Mouse (Mus musculus) MEL (cell line): Measurements from ENCODE around the gene Iqch. TPM values are rescaled to one million over a fixed set of nuclear protein-coding genes. Genes with fewer than 3 reads are reported as not detected.

Experiments used
- DNase-seq: peaks from one replicate; pipeline ENCODE4 v3.0.0; 2011; ENCODE audit warnings: low read depth, low spot score
- H3K27ac ChIP-seq: 2 replicates; pipeline ENCODE4 v1.5.1; 2012; ENCODE audit warnings: low read depth, mild to moderate bottlenecking, control low read depth, low read length, moderate library complexity; ENCODE audit not compliant: control insufficient read depth
- H3K27me3 ChIP-seq, 2 experiments: fragments of 150-350 bp in 1 of 2; sonication (generic) in 1 of 2; 2 replicates each; pipeline ENCODE4 v1.6.1; 2012; ENCODE audit warnings: low read length in 2 of 2, mild to moderate bottlenecking in 2 of 2, improper control_type of control experiment in 1 of 2, moderate library complexity in 1 of 2; ENCODE audit not compliant: insufficient read depth in 2 of 2, control insufficient read depth in 1 of 2
- H3K36me3 ChIP-seq, 2 experiments: 2 replicates each; pipeline ENCODE4 v1.6.1; 2012 to 2014; ENCODE audit warnings: low read length in 2 of 2, improper control_type of control experiment in 1 of 2, inconsistent platforms in 1 of 2, mild to moderate bottlenecking in 1 of 2; ENCODE audit not compliant: insufficient read depth in 2 of 2, control insufficient read depth in 1 of 2
- H3K4me1 ChIP-seq, 2 experiments: fragments of 150-350 bp in 1 of 2; sonication (generic) in 1 of 2; 2 replicates each; pipeline ENCODE4 v1.6.1; 2012; ENCODE audit warnings: low read length in 2 of 2, improper control_type of control experiment in 1 of 2, mild to moderate bottlenecking in 1 of 2; ENCODE audit not compliant: insufficient read depth in 2 of 2, control insufficient read depth in 1 of 2
- H3K4me3 ChIP-seq, 2 experiments: fragments of 150-350 bp in 1 of 2; sonication (generic) in 1 of 2; 2 replicates each; pipeline ENCODE4 v1.5.1; 2012; ENCODE audit warnings: low read depth in 2 of 2, low read length in 2 of 2, mild to moderate bottlenecking in 2 of 2, moderate library complexity in 2 of 2, control low read depth in 1 of 2, improper control_type of control experiment in 1 of 2; ENCODE audit not compliant: control insufficient read depth in 1 of 2, insufficient read depth in 1 of 2
- H3K79me2 ChIP-seq: 2 replicates; pipeline ENCODE4 v1.6.1; 2012; ENCODE audit warnings: mild to moderate bottlenecking, low read length, moderate library complexity; ENCODE audit not compliant: control insufficient read depth, poor library complexity, insufficient read depth
- H3K9ac ChIP-seq: 2 replicates; pipeline ENCODE4 v1.6.1; 2012; ENCODE audit warnings: low read depth, mild to moderate bottlenecking, control low read depth, low read length, moderate library complexity; ENCODE audit not compliant: control insufficient read depth, poor library complexity, severe bottlenecking
- H3K9me3 ChIP-seq: fragments of 150-350 bp; sonication (generic); replicated peaks from 2 replicates; pipeline ENCODE4 v1.6.1; 2012; ENCODE audit warnings: mild to moderate bottlenecking, low read length, improper control_type of control experiment, moderate library complexity; ENCODE audit not compliant: insufficient read depth
- CHD1 ChIP-seq: IDR thresholded peaks from 2 replicates; pipeline ENCODE4 v1.6.1; 2012; ENCODE audit warnings: low read depth, mild to moderate bottlenecking, inconsistent platforms, low read length, improper control_type of control experiment
- CTCF ChIP-seq, 3 experiments: IDR thresholded peaks in 2 of 3; conservative IDR thresholded peaks in 1 of 3; 2 replicates each; pipeline ENCODE4 v1.5.1; 2011 to 2012; ENCODE audit warnings: low read length in 3 of 3, low read depth in 2 of 3, mild to moderate bottlenecking in 2 of 3, improper control_type of control experiment in 1 of 3, inconsistent platforms in 1 of 3, mixed read lengths in 1 of 3, moderate library complexity in 1 of 3; ENCODE audit not compliant: control insufficient read depth in 1 of 3, insufficient read depth in 1 of 3, poor library complexity in 1 of 3, severe bottlenecking in 1 of 3
- E2F4 ChIP-seq: IDR thresholded peaks from 2 replicates; pipeline ENCODE4 v1.6.1; 2011; ENCODE audit warnings: low read depth, low read length, improper control_type of control experiment, borderline replicate concordance
- EP300 ChIP-seq, 2 experiments: IDR thresholded peaks; 2 replicates each; pipeline ENCODE4 v1.6.1; 2011; ENCODE audit warnings: improper control_type of control experiment in 2 of 2, low read length in 2 of 2, low read depth in 1 of 2, mild to moderate bottlenecking in 1 of 2
- ETS1 ChIP-seq: IDR thresholded peaks from 2 replicates; pipeline ENCODE4 v1.6.1; 2012; ENCODE audit warnings: low read depth, mild to moderate bottlenecking, inconsistent platforms, low read length, improper control_type of control experiment, moderate library complexity
- GATA1 ChIP-seq: IDR thresholded peaks from 2 replicates; pipeline ENCODE4 v1.6.1; 2011; ENCODE audit warnings: low read depth, low read length, improper control_type of control experiment
- HCFC1 ChIP-seq: IDR thresholded peaks from 2 replicates; pipeline ENCODE4 v1.6.1; 2012; ENCODE audit warnings: low read depth, mild to moderate bottlenecking, inconsistent platforms, low read length, improper control_type of control experiment, moderate library complexity
- MAFK ChIP-seq: IDR thresholded peaks from 2 replicates; pipeline ENCODE4 v1.6.1; 2011; ENCODE audit warnings: low read depth, mild to moderate bottlenecking, low read length, improper control_type of control experiment, borderline replicate concordance
- MAX ChIP-seq: IDR thresholded peaks from 2 replicates; pipeline ENCODE4 v1.6.1; 2011; ENCODE audit warnings: low read length, improper control_type of control experiment
- MXI1 ChIP-seq: IDR thresholded peaks from 2 replicates; pipeline ENCODE4 v1.6.1; 2011; ENCODE audit warnings: mild to moderate bottlenecking, low read depth, low read length, improper control_type of control experiment
- MYB ChIP-seq: IDR thresholded peaks from 2 replicates; pipeline ENCODE4 v1.6.1; 2011; ENCODE audit warnings: mild to moderate bottlenecking, low read depth, low read length, improper control_type of control experiment
- MYC ChIP-seq: IDR thresholded peaks from 2 replicates; pipeline ENCODE4 v1.6.1; 2011; ENCODE audit warnings: low read depth, mild to moderate bottlenecking, low read length, improper control_type of control experiment, moderate library complexity
- NRF1 ChIP-seq: IDR thresholded peaks from 2 replicates; pipeline ENCODE4 v1.6.1; 2014; ENCODE audit warnings: low read depth, mild to moderate bottlenecking, inconsistent platforms, low read length, improper control_type of control experiment, moderate library complexity; ENCODE audit not compliant: poor library complexity, insufficient read depth, severe bottlenecking
- POLR2A ChIP-seq, 2 experiments: IDR thresholded peaks; 2 replicates each; pipeline ENCODE4 v1.6.1; 2011 to 2012; ENCODE audit warnings: low read length in 2 of 2, mild to moderate bottlenecking in 2 of 2, control low read depth in 1 of 2, improper control_type of control experiment in 1 of 2, low read depth in 1 of 2, moderate library complexity in 1 of 2; ENCODE audit not compliant: control insufficient read depth in 1 of 2, insufficient read depth in 1 of 2, poor library complexity in 1 of 2
- POLR2AphosphoS5 ChIP-seq: IDR thresholded peaks from 2 replicates; pipeline ENCODE4 v1.6.1; 2012; ENCODE audit warnings: low read depth, borderline replicate concordance, mild to moderate bottlenecking, inconsistent platforms, low read length, moderate library complexity, mixed read lengths
- RAD21 ChIP-seq: IDR thresholded peaks from 2 replicates; pipeline ENCODE4 v1.6.1; 2011; ENCODE audit warnings: mild to moderate bottlenecking, low read depth, low read length, improper control_type of control experiment
- SIN3A ChIP-seq: IDR thresholded peaks from 2 replicates; pipeline ENCODE4 v1.6.1; 2012; ENCODE audit warnings: low read length, improper control_type of control experiment, inconsistent platforms
- TCF12 ChIP-seq: IDR thresholded peaks from 2 replicates; pipeline ENCODE4 v1.6.1; 2014; ENCODE audit warnings: low read depth, mild to moderate bottlenecking, inconsistent platforms, low read length, improper control_type of control experiment, moderate library complexity
- ZKSCAN1 ChIP-seq: IDR thresholded peaks from 2 replicates; pipeline ENCODE4 v1.6.1; 2012; ENCODE audit warnings: low read depth, mild to moderate bottlenecking, inconsistent platforms, low read length, improper control_type of control experiment, moderate library complexity
- ZMIZ1 ChIP-seq: IDR thresholded peaks from 2 replicates; pipeline ENCODE4 v1.6.1; 2012; ENCODE audit warnings: low read depth, mild to moderate bottlenecking, inconsistent platforms, low read length, improper control_type of control experiment, moderate library complexity
- polyA plus RNA-seq, 2 experiments: library from polyadenylated mRNA; stranded (reverse) in 1 of 2; unstranded in 1 of 2; fragments of >175 nt in 1 of 2; fragments of >200 nt in 1 of 2; gene quantifications; 2 replicates each; pipeline versions ENCODE4 v1.2.1 to v1.2.4; 2012; ENCODE audit warnings: low replicate concordance in 2 of 2, low read depth in 1 of 2; ENCODE audit not compliant: insufficient read length in 2 of 2, insufficient read depth in 1 of 2, missing spikeins in 1 of 2
- total RNA-seq: library from RNA; depleted of rRNA; stranded (reverse); fragments of 300-350 nt; gene quantifications from 2 replicates; pipeline ENCODE4 v1.2.3, GENCODE M21; 2012

The Iqch gene
- total and polyA plus RNA-seq, 3 experiments = not detected

DNA sequence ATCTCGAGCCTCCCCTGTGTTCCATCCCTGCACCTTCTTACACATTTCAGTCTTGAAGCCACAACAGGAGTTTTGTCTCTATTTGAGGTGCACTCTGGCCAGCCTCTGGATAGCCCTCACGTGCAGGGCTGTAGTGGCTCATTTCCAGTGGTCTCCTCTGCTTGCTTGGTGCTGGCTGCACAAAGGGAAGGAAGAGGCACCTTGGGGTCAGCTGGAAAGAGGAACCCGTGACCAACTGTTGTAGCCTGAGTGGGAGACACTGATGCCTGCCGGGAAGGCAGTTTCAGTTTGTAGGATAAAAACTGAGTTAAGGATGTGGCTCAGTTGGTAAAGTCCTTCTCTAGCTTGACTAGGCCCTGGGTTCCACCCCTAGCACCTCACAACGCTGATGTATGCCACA is 9.7 kb upstream of the Iqch start:
- Histone ChIP-seq H3K9ac (no peak overlapping the region), H3K4me1 (peaks cover 0 to 5% of the 10 kb centered on the region in 2 experiments; a peak in 1 of 4 replicates)

DNA sequence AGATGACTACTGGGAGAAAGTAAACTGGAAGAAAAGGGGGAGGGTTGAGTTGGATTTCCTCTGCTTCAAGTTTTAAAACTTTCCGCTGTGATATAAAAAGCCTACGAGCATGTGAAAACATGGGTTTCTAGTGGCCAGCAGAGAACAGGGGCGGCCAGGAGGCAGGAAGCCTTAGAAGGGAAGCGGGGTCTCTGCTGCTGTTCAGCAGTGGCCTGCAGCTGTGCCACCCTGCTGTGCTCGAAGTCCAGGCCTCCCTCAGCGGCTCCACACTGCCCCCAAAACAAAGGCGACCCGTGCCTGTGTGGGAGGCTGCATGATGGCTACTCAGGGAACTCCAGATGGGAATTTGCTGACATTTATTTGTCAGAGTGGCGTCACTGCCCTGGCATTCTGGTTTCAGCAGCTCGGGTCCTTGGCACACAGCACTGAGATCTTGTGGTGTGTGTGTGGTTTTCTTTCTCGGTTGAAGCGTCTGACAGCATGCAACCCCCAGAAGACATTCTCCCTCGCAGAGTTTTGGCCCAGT is 8.6 kb upstream of the Iqch start:
- H3K27me3 ChIP-seq = no peaks in the 10 kb centered on the region
- no peaks in the 10 kb centered on the region for H3K9me3 ChIP-seq
- H3K9ac ChIP-seq = no peak overlapping the region
- no peak overlapping the region for H3K4me3 ChIP-seq
- H3K36me3 ChIP-seq = peaks cover 0 to 8% of the 10 kb centered on the region in 2 experiments; a peak in 1 of 4 replicates
- no peak for TF ChIP-seq MAX
- TF ChIP-seq ZKSCAN1 = no peak
- no peak for TF ChIP-seq CTCF (IDR thresholded peaks at IDR 0.05 in 2 of 3, conservative IDR thresholded peaks at IDR 0.05 in 1 of 3; ENCODE audit: control insufficient read depth in 1 of 3, insufficient read depth in 1 of 3, low read depth in 2 of 3, low read length in 3 of 3, poor library complexity in 1 of 3, severe bottlenecking in 1 of 3)
- TF ChIP-seq NRF1 = no peak
- TF ChIP-seq ETS1 = no peak
- TF ChIP-seq ZMIZ1 = no peak
- no peak for TF ChIP-seq RAD21
- TF ChIP-seq POLR2A (IDR thresholded peaks at IDR 0.05; ENCODE audit: control insufficient read depth in 1 of 2, insufficient read depth in 1 of 2, low read depth in 1 of 2, low read length in 2 of 2, poor library complexity in 1 of 2) = no peak
- no peak for TF ChIP-seq EP300 (IDR thresholded peaks at IDR 0.05; ENCODE audit: low read depth in 1 of 2, low read length in 2 of 2)
- TF ChIP-seq HCFC1 = no peak
- no peak for TF ChIP-seq TCF12
- no peak for TF ChIP-seq MYC
- no peak for TF ChIP-seq GATA1
- no peak for TF ChIP-seq MXI1
- no peak for TF ChIP-seq MAFK
- TF ChIP-seq MYB = no peak
- TF ChIP-seq CHD1 = no peak
- TF ChIP-seq SIN3A = no peak
- TF ChIP-seq POLR2AphosphoS5 = no peak
- peaks cover 29% of the 10 kb centered on the region; the same call in 1 of the 2 replicates for H3K79me2 ChIP-seq
- H3K4me1 ChIP-seq = peaks cover 0 to 5% of the 10 kb centered on the region in 2 experiments; a peak in 1 of 4 replicates
- H3K27ac ChIP-seq = no peak overlapping the region
- no peak for DNase-seq

More for the DNA sequence above, 9.7 kb upstream of the Iqch start:
- peaks cover 0 to 8% of the 10 kb centered on the region in 2 experiments; a peak in 1 of 4 replicates for H3K36me3 ChIP-seq
- TF ChIP-seq SIN3A = no peak
- no peak for TF ChIP-seq E2F4
- TF ChIP-seq, all 39 proteins: peak for 0
- Histone ChIP-seq H3K79me2 (peaks cover 27% of the 10 kb centered on the region; the same call in 1 of the 2 replicates), H3K4me3 (no peak overlapping the region), H3K27me3 (no peaks in the 10 kb centered on the region), H3K27ac (no peak overlapping the region), H3K9me3 (no peaks in the 10 kb centered on the region)
- no peak for DNase-seq
